28 mouse cellular contexts compared by ENCODE assay signal in genomic region chr3:15186731-15187130, GRCm38 (mm10).
DNase-seq lines count a peak whose midpoint lies in the region; ATAC-seq and TF ChIP-seq lines count a peak whose summit lies in the region.
"Had no signal": no experiment of that assay in that cellular context is flagged by ENCODE, and none has a peak within 500 bp of the region (broad histone marks: within the 10 kb centered on the region; RNA-seq: fewer than 3 reads in every experiment).

No protein-coding gene starts in this region.

- TF ChIP-seq EP300 in lung, postnatal 0 days (IDR thresholded peaks at IDR 0.05): no peak

- H3K9ac ChIP-seq in lung, postnatal 0 days (replicated peaks; ENCODE audit: low read depth): no peak overlapping the region
- H3K9ac ChIP-seq: forebrain, embryonic 12.5 days; hindbrain, embryonic 13.5 days; liver, embryonic 15.5 days; midbrain, embryonic 15.5 days; neural tube, embryonic 15.5 days had no signal

- H3K36me3 ChIP-seq in lung, postnatal 0 days (ENCODE audit: insufficient read depth, low read length): no peaks in the 10 kb centered on the region
- H3K36me3 ChIP-seq: forebrain, embryonic 12.5 days; hindbrain, embryonic 13.5 days; liver, embryonic 15.5 days; midbrain, embryonic 10.5 days; midbrain, embryonic 15.5 days; neural tube, embryonic 15.5 days had no signal

- no peak overlapping the region for H3K4me2 ChIP-seq in lung, postnatal 0 days (replicated peaks; ENCODE audit: low read depth, low read length)
- H3K4me2 ChIP-seq: forebrain, embryonic 12.5 days; heart, embryonic 11.5 days; hindbrain, embryonic 13.5 days; liver, embryonic 15.5 days; midbrain, embryonic 15.5 days; neural tube, embryonic 15.5 days had no signal

- DNase-seq in cerebellum, postnatal 10 days: no peak
- DNase-seq in lung, postnatal 0 days (ENCODE audit: low spot score): peak; percentile 44
- DNase-seq in lung, adult 2 months: no peak
- DNase-seq in adipocyte (ENCODE audit: low spot score) (peak; percentile 53), liver (no peak)
- peak; percentile 65 for DNase-seq in fibroblast of lung, adult 2 months (ENCODE audit: low read depth)
- DNase-seq: cerebellum, adult 11-12 months; cerebellum, postnatal 14 days; gastrocnemius, postnatal 36 days; heart, postnatal 4 days; kidney, adult 8-10 months; kidney, postnatal 10 days; layer of hippocampus, postnatal 36 days; left cerebral cortex, postnatal 4 days; lung, postnatal 10 days; retina, postnatal 1 day; right cerebral cortex, postnatal 14 days had no signal

- H3K27me3 ChIP-seq in lung, postnatal 0 days (replicated peaks; ENCODE audit: insufficient read depth, low read length): no peaks in the 10 kb centered on the region
- H3K27me3 ChIP-seq: CH12.LX; forebrain, embryonic 12.5 days; hindbrain, embryonic 13.5 days; liver, embryonic 15.5 days; midbrain, embryonic 15.5 days; neural tube, embryonic 15.5 days had no signal

- no peak for TF ChIP-seq CTCF in lung, postnatal 0 days (IDR thresholded peaks at IDR 0.05)
- no peak for TF ChIP-seq CTCF in lung, adult 2 months (IDR thresholded peaks at IDR 0.05; ENCODE audit: insufficient read depth, low read length)

- no peak overlapping the region for H3K27ac ChIP-seq in lung, postnatal 0 days (ENCODE audit: low read length)
- H3K27ac ChIP-seq: forebrain, embryonic 12.5 days; hindbrain, embryonic 13.5 days; liver, embryonic 15.5 days; midbrain, embryonic 10.5 days; midbrain, embryonic 15.5 days; neural tube, embryonic 15.5 days had no signal

- ATAC-seq in cerebellum, adult (ENCODE audit: insufficient number of reproducible peaks, low FRiP score, low TSS enrichment): 0 out of 2 replicates have a peak, but pooled peaks have one; percentile 40
- ATAC-seq in lung, postnatal 0 days: peak; percentile 26; the same call in 1 of the 2 replicates
- ATAC-seq in activated CD4-positive, CD25-positive, alpha-beta regulatory T cell, adult 4 months: no peak
- ATAC-seq: intestine, embryonic 16.5 days; midbrain, embryonic 15.5 days had no signal

- WGBS in lung, postnatal 0 days: 56% methylated on average over 3 of the region's 3 CpGs
- WGBS in lung, adult 2 months: 60% methylated on average over 3 of the region's 3 CpGs

- no peaks in the 10 kb centered on the region for H3K4me1 ChIP-seq in lung, postnatal 0 days (ENCODE audit: insufficient read depth, low read depth, low read length)
- no peaks in the 10 kb centered on the region for H3K4me1 ChIP-seq in lung, adult 2 months (ENCODE audit: control insufficient read depth, insufficient read depth, low read length)
- H3K4me1 ChIP-seq: forebrain, embryonic 12.5 days; hindbrain, embryonic 13.5 days; liver, embryonic 15.5 days; midbrain, embryonic 10.5 days; midbrain, embryonic 15.5 days; neural tube, embryonic 15.5 days had no signal

- no peaks in the 10 kb centered on the region for H3K9me3 ChIP-seq in lung, postnatal 0 days (ENCODE audit: low read length)
- H3K9me3 ChIP-seq: forebrain, embryonic 12.5 days; hindbrain, embryonic 13.5 days; liver, embryonic 15.5 days; midbrain, embryonic 10.5 days; midbrain, embryonic 15.5 days; neural tube, embryonic 15.5 days had no signal

- H3K4me3 ChIP-seq in lung, postnatal 0 days (ENCODE audit: low read depth, low read length): no peak overlapping the region
- no peak overlapping the region for H3K4me3 ChIP-seq in lung, adult 2 months (replicated peaks; ENCODE audit: extremely low read depth, low read depth, low read length)
- H3K4me3 ChIP-seq: forebrain, embryonic 12.5 days; hindbrain, embryonic 13.5 days; liver, embryonic 15.5 days; midbrain, embryonic 10.5 days; midbrain, embryonic 15.5 days; neural tube, embryonic 15.5 days had no signal

- TF ChIP-seq POLR2A in lung, adult 2 months (IDR thresholded peaks at IDR 0.05; ENCODE audit: borderline replicate concordance, extremely low read depth, low read depth, low read length): no peak

Comparison
In these comparisons a context has a peak if more than half of its experiments do, and no peak if none do; other contexts are left out.
1. DNase-seq: peak in lung, postnatal 0 days (single experiment), adipocyte (single experiment) and fibroblast of lung, adult 2 months (single experiment); none in cerebellum, postnatal 10 days (0 of 2), lung, adult 2 months (single experiment) and liver (single experiment).